Mouse (Mus musculus): ENCODE results near the gene Cdkn1c.

The Cdkn1c gene

GRCm38 (mm10) chr7:143437231-143437893, 23.5 kb downstream of the Cdkn1c start:
- DNase-seq (ENCODE audit: low read depth, low spot score), result no peak

- DNase-seq (ENCODE audit: low read depth, low spot score), result no peak
Measured at GRCm38 (mm10) chr7:143433331-143433730, 27.5 kb downstream of the Cdkn1c start.

- DNase-seq (ENCODE audit: low read depth, low spot score), result no peak
Measured at GRCm38 (mm10) chr7:143432631-143433030, 28.2 kb downstream of the Cdkn1c start.

- no peak for DNase-seq (ENCODE audit: low read depth, low spot score)
Measured at GRCm38 (mm10) chr7:143428814-143429499, 31.9 kb downstream of the Cdkn1c start.

- DNase-seq (ENCODE audit: low read depth, low spot score), result no peak
Measured at GRCm38 (mm10) chr7:143428142-143428813, 32.6 kb downstream of the Cdkn1c start.

GRCm38 (mm10) chr7:143419585-143420160, 41.2 kb downstream of the Cdkn1c start:
- no peak for DNase-seq (ENCODE audit: low read depth, low spot score)

- no peak for DNase-seq (ENCODE audit: low read depth, low spot score)
Measured at GRCm38 (mm10) chr7:143417875-143418274, 43.0 kb downstream of the Cdkn1c start.

- DNase-seq (ENCODE audit: low read depth, low spot score), result no peak
Measured at GRCm38 (mm10) chr7:143416406-143416805, 44.4 kb downstream of the Cdkn1c start.

GRCm38 (mm10) chr7:143415070-143415469, 45.8 kb downstream of the Cdkn1c start:
- no peak for DNase-seq (ENCODE audit: low read depth, low spot score)

GRCm38 (mm10) chr7:143412606-143413005, 48.2 kb downstream of the Cdkn1c start:
- DNase-seq (ENCODE audit: low read depth, low spot score), result no peak

GRCm38 (mm10) chr7:143408615-143409021, 52.2 kb downstream of the Cdkn1c start:
- no peak for DNase-seq (ENCODE audit: low read depth, low spot score)

Measured in c-Kit-negative CD71-positive TER-119-positive erythroid progenitor cells, embryonic 14.5 days (primary cell).